Mouse (Mus musculus) left cerebral cortex, postnatal 36 days (tissue): ENCODE measurements at regions not wholly inside any gene's neighbourhood (a gene's known extent, or its start where the extent isn't known, plus 50 kb on each side); places are given as distances from the start of the nearest gene placed in this dataset.

Experiments used
- DNase-seq, 2 experiments: peaks; one replicate each; pipeline ENCODE4 v3.0.0; 2021 to 2022; ENCODE audit warnings: low spot score in 2 of 2, mixed read lengths in 1 of 2
- intact Hi-C: fragments of 180-260 bp; cut with DNase I; formaldehyde crosslinking; loops from one replicate; pipeline ENCODE4 v1.15.1; 2025

DNA sequence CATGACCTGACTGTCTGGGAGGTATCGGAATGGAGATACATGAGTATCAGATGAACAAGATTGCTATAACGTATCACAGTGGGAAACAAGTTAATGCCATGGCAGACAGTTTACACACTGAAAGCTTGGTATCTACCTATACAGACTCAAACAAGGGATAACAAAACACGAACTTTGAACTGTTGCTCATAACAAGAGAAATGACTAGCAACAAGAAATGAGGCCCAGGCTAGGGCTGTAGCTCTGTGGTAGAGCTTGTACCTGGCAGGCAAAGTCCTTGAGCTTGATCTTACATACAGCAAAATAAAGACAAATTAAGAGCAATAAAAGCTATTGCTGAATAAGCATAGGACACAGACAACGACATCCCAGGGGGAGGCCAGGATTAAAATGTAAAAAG is 172.4 kb upstream of the Pln start:
- DNase-seq = no peak
- intact Hi-C loops = no loop called here

DNA sequence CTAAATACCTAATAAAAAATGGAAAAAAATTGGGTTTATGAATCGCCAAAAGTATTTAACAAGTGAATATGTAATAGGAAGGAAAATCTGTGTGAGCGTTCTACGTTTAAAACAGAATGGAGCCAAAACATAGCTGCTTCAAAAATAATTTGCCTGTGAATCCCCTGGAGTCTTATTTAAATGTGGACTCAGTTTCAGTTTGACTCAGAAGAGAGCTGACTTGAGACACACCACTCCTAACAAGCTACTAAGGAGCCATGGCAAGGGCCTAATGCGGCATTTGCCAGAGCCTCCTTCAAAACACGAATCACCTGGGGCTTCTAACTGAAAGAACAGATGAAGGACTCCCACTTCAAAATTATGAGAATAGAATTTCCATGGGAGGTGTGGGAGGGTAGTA is 169.7 kb upstream of the Pln start:
- DNase-seq = no peak
- intact Hi-C loops = no loop called here

DNA sequence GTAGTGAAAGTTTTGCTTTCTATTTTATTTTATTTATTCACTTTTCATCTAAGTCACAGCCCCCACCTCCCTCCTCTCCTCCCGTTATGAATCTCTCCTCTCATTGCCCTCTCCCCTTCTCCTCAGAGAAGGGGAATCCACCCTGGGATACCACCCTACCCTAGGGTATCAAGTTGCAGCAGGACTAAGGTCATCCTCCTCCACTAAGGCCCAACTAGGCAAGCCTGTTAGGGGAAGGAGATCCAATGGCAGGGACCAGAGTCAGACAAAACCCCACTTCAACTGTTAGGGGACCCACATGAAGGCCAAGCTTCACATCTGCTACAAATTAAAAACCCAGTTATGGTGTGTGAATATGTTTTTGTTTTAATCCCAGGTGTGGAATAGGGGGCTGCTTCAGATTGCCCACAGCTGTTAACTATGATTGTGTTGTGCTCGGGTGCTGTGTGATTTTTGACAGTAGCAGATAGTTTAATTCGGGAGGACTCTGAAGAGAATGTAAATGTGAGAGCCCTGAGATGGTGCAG is 163.4 kb upstream of the Pln start:
- no peak for DNase-seq
- intact Hi-C loops = no loop called here

DNA sequence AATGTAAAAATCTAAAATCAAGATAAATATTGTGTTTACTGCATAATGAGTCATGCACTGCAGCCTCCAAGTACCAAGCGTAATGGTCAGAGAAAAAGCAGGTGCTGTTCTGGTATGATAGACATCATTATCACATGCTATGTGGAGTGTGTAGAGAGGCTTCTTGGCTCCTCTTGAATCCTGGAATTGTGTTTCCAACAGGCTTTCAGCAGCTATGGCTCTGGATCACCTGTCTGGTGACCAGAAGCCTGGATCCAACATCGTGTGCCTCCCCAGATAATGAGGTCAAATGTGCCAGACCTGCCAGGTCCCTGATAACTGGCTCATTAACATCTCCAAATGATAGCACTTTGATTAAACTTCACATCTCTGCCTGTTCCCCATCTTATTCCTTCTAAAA is 161.5 kb upstream of the Pln start:
- no peak for DNase-seq
- intact Hi-C loops = no loop called here

DNA sequence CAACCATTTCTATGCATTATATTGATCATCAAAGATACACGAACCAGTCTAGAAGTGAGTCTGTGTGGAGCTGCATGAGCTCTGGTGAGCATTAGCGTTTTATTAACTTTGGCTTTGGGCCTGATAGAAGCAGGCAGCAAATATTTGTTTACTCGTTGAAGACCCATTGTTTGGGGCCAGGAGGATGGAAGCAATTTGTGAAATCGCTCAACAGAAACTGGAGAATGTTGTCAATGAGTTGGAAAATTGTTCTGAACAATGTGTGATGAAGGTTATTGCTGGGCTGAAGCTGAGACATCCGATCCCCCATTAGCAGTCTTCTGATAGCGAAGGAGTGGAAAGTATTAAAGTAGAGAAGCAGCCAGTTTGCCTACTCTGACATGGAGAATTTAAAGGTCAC is 158.9 kb upstream of the Pln start:
- intact Hi-C loops = no loop called here

DNA sequence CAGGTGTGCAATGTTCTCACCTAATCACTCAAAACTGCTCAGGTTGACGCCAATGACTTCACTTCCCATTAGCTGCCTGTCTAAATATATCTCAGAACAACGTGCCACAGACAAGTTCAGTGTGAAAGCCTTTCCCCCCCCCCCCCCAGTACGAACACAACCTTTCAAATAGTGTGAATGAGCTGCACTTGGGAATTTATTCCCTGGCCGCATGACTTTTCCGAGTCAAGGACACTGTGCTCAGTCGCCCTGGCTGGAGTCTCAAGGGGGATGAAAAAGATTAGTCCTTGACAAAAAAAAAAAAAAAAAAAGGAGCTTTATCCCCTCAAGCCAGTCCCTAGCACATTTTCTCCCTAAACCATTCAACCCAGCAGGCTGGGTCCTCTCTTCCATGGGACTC is 158.4 kb upstream of the Pln start:
- intact Hi-C loops = no loop called here
- no peak for DNase-seq

More for the DNA sequence above, 158.9 kb upstream of the Pln start:
- no peak for DNase-seq

DNA sequence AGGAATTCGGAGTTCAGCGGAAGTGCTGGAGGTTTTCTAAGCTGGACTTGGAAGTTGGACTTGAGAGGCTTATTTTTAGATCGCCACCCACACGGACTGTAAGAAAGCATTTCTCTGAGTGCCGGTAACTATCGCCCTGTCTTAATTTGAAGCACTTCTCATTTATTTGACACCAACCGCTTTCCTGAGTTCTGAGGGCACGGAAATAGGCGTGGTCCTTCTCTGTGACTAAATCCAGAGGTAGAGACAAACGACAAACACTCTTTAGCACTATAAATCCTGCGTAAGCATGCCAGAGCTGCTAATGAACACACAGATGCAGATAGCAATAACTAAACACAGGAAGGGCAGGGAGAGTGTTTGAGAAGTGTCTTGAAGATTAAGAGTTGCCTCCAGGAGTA is 156.7 kb upstream of the Pln start:
- intact Hi-C loops = no loop called here
- DNase-seq = peak; percentile 13 to 24

DNA sequence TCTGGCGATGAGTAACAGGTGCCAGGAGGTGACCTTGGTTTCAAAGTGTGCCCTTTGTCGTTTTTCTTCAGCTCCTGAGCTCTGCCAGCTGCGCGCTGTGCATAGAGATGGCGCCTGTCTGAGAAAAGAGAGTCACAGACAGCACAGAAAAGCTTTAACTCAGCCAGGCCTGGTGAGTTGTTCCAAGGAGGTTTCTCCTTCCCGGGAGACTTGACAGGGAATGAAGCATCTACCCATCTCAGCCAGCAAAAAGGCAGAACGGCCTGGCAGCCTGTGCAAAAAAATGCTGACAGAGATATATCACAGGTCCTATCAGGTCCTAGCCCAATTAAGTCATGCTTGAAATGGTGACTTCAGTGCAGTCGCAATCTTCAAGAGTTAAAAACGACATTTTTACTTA is 156.1 kb upstream of the Pln start:
- intact Hi-C loops = no loop called here
- DNase-seq = no peak

DNA sequence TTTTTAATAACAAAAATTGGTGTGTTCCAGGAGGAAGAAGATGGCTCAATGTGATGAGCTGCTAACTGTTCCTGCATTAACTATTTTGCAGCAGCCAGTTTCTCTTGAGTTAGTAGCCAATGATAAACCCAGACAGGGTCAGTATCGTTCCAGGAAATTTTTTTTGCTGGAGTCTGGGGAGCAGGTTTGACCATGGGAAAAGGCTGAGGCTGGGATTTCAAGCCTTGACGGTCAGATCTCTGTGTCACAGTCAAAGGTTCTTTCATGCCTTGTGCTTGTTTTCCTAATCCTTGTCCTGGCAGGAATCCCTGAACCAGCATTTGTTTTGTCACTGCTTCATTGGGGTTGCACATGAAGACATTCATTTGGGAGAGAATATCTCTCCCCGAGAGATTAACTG is 129.0 kb upstream of the Pln start:
- no peak for DNase-seq
- intact Hi-C loops = no loop called here

DNA sequence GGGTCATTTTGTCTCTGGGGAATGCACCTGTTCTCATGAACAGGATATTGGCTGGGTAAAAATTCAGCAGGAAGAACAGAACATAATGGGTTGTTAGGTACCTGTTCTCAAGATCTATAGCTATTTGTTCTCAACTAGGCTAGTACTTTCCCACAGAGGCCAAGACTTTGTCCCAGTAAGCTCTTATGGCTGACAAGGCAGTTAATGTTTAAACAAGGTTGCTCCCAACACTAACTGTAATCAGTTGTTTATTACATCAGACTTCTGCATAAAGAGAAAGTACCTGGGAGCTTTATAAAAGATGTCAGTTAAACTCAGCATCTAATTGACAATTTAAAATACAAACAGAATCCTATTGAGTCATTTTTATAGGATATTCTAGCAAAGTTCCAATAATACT is 127.6 kb upstream of the Pln start:
- intact Hi-C loops = no loop called here
- DNase-seq = no peak
